Comparison of ENCODE assay signal across 9 mouse cellular contexts in the genomic region with DNA sequence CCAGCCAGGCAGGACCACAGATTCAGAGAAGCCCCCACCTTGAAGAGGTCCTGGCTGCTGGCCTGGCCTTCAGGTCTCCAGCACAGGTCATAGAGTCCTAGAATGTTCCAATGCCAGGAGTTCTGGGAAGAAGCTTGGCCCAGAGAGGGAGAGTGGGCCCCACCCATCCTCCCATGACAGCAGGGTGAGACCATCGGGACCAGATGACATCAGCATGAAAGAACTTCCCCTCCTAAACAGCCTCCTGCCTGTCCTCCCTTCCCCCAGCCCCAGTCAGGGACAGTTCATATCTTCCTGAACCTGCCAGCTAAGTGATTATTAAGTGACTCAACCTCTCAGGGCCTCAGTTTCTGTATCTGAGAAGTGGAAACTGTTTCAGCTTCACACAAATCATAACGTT. TPM values are rescaled to one million over a fixed set of nuclear protein-coding genes. Genes with fewer than 3 reads are reported as not detected.
DNase-seq lines count a peak whose midpoint lies in the region; ATAC-seq and TF ChIP-seq lines count a peak whose summit lies in the region.
"Had no signal": no experiment of that assay in that cellular context is flagged by ENCODE, and none has a peak within 500 bp of the region (broad histone marks: within the 10 kb centered on the region; RNA-seq: fewer than 3 reads in every experiment).

No protein-coding gene starts in this region.

- peak; percentile 55; the same call in 1 of the 2 replicates for ATAC-seq in heart, embryonic 14.5 days (ENCODE audit: insufficient number of reproducible peaks, insufficient read depth, low FRiP score, low read depth)
- ATAC-seq in liver, postnatal 0 days: 0 out of 2 replicates have a peak, but pooled peaks have one; percentile 10

- H3K4me1 ChIP-seq in heart, embryonic 14.5 days (ENCODE audit: control insufficient read depth in 2 of 2, insufficient read depth in 2 of 2, low read length in 2 of 2): peaks cover 43 to 59% of the 10 kb centered on the region in 2 experiments
- peaks cover 50% of the 10 kb centered on the region for H3K4me1 ChIP-seq in liver, postnatal 0 days (ENCODE audit: insufficient read depth)

- no peak overlapping the region for H3K4me3 ChIP-seq in heart, embryonic 14.5 days (ENCODE audit: control insufficient read depth in 1 of 2, insufficient read depth in 1 of 2, low read depth in 1 of 2, low read length in 2 of 2)
- no peak overlapping the region for H3K4me3 ChIP-seq in liver, postnatal 0 days (ENCODE audit: low read depth, low read length)
- H3K4me3 ChIP-seq: embryonic facial prominence, embryonic 15.5 days had no signal

- no peaks in the 10 kb centered on the region for H3K27me3 ChIP-seq in heart, embryonic 14.5 days (ENCODE audit: control insufficient read depth, insufficient read depth, low read length)
- H3K27me3 ChIP-seq in liver, postnatal 0 days (ENCODE audit: insufficient read depth, low read length): no peaks in the 10 kb centered on the region
- H3K27me3 ChIP-seq: embryonic facial prominence, embryonic 15.5 days had no signal

- peak overlapping the region; percentile 11; the same call in 1 of the 2 replicates for H3K4me2 ChIP-seq in heart, embryonic 14.5 days (ENCODE audit: low read length)
- 0 out of 2 replicates have a peak overlapping the region, but pooled peaks have one; percentile 23 for H3K4me2 ChIP-seq in liver, postnatal 0 days (ENCODE audit: low read depth, low read length)
- H3K4me2 ChIP-seq: embryonic facial prominence, embryonic 15.5 days had no signal

- H3K36me3 ChIP-seq in heart, embryonic 14.5 days (ENCODE audit: control insufficient read depth, insufficient read depth, low read length): peaks cover 28% of the 10 kb centered on the region
- peaks cover 51% of the 10 kb centered on the region for H3K36me3 ChIP-seq in liver, postnatal 0 days (replicated peaks; ENCODE audit: insufficient read depth, low read length)

- H3K27ac ChIP-seq in heart, embryonic 14.5 days (replicated peaks in 1 of 2; ENCODE audit: control insufficient read depth in 1 of 2, insufficient read depth in 1 of 2, low read depth in 2 of 2, low read length in 2 of 2): peak overlapping the region; percentile 64 to 87
- H3K27ac ChIP-seq in liver, postnatal 0 days (ENCODE audit: low read depth): peak overlapping the region; percentile 77; the same call in 1 of the 2 replicates
- H3K27ac ChIP-seq: embryonic facial prominence, embryonic 15.5 days had no signal

- TF ChIP-seq CTCF in liver, postnatal 0 days (IDR thresholded peaks at IDR 0.05; ENCODE audit: low read depth): no peak

- no peak for TF ChIP-seq EP300 in liver, postnatal 0 days (IDR thresholded peaks at IDR 0.05; ENCODE audit: low read depth)

- DNase-seq in adrenal gland, adult (ENCODE audit: inconsistent age in 2 of 2, low spot score in 1 of 2): peak; percentile 80 to 88
- no peak for DNase-seq in adrenal gland, postnatal 4 days (ENCODE audit: low spot score in 2 of 2)
- peak; percentile 55 for DNase-seq in ZHBTc4 (ENCODE audit: low read depth, low spot score)
- DNase-seq in liver, postnatal 0 days: no peak
- no peak for DNase-seq in ovary, adult 18-20 months (ENCODE audit: low spot score)
- no peak for DNase-seq in thymus, postnatal 4 days
- no peak for DNase-seq in embryo, embryonic 11 days

- no peaks in the 10 kb centered on the region for H3K9me3 ChIP-seq in heart, embryonic 14.5 days (ENCODE audit: control insufficient read depth, low read length)
- H3K9me3 ChIP-seq in liver, postnatal 0 days (ENCODE audit: low read length): no peaks in the 10 kb centered on the region
- H3K9me3 ChIP-seq: embryonic facial prominence, embryonic 15.5 days had no signal

- H3K9ac ChIP-seq in heart, embryonic 14.5 days (ENCODE audit: low read length): peak overlapping the region; percentile 25; the same call in 1 of the 2 replicates
- no peak overlapping the region; the same call in 1 of the 2 replicates for H3K9ac ChIP-seq in liver, postnatal 0 days (replicated peaks)
- H3K9ac ChIP-seq: embryonic facial prominence, embryonic 15.5 days had no signal

- WGBS in heart, embryonic 14.5 days: 12% methylated on average over 2 of the region's 2 CpGs
- WGBS in liver, postnatal 0 days (ENCODE audit: insufficient replicate concordance): 15% methylated on average over 2 of the region's 2 CpGs

RNA-seq across cellular contexts. Expression of a gene that starts 5.5 kb away (rescaled TPM):
- total RNA-seq in adrenal gland, postnatal 4 days (2021): 10 to 100 TPM; 78.2 to 81.1 TPM
- 26.0 and 31.3 TPM in 2 replicates for polyA plus RNA-seq in heart, embryonic 14.5 days (2014; fragmentation: Nextera tagmentation; extraction: Ambion mirVana)
- 65.4 and 71.2 TPM in 2 replicates for polyA plus RNA-seq in liver, postnatal 0 days (2015; fragmentation: Nextera tagmentation; extraction: Ambion mirVana)

RNA-seq across cellular contexts. Expression of a gene that starts 14.1 kb away (rescaled TPM):
- total RNA-seq in adrenal gland, postnatal 4 days (2021): not detected
- polyA plus RNA-seq in heart, embryonic 14.5 days (2014; fragmentation: Nextera tagmentation; extraction: Ambion mirVana): not detected in 2 replicates
- 0.43 TPM in 1 of 2 replicates, not detected in the other for polyA plus RNA-seq in liver, postnatal 0 days (2015; fragmentation: Nextera tagmentation; extraction: Ambion mirVana)
- polyA plus RNA-seq: embryonic facial prominence, embryonic 15.5 days had no signal

RNA-seq across cellular contexts. Expression of a gene that starts 28.9 kb away (rescaled TPM):
- total RNA-seq in adrenal gland, postnatal 4 days (2021): 10 to 100 TPM; 18.2 to 20.8 TPM
- 12.9 and 13.8 TPM in 2 replicates for polyA plus RNA-seq in heart, embryonic 14.5 days (2014; fragmentation: Nextera tagmentation; extraction: Ambion mirVana)
- polyA plus RNA-seq in liver, postnatal 0 days (2015; fragmentation: Nextera tagmentation; extraction: Ambion mirVana): 6.2 and 7.0 TPM in 2 replicates

RNA-seq across cellular contexts. Expression of a gene that starts 29.0 kb away (rescaled TPM):
- total RNA-seq in adrenal gland, postnatal 4 days (2021): 10 to 100 TPM; 78.2 to 82.1 TPM
- 38.2 and 38.7 TPM in 2 replicates for polyA plus RNA-seq in heart, embryonic 14.5 days (2014; fragmentation: Nextera tagmentation; extraction: Ambion mirVana)
- polyA plus RNA-seq in liver, postnatal 0 days (2015; fragmentation: Nextera tagmentation; extraction: Ambion mirVana): 37.2 and 38.0 TPM in 2 replicates

Comparison
In these comparisons a context has a peak if more than half of its experiments do, and no peak if none do; other contexts are left out.
1. DNase-seq: peak in adrenal gland, adult (2 of 2) and ZHBTc4 (single experiment); none in adrenal gland, postnatal 4 days (0 of 2), liver, postnatal 0 days (single experiment), ovary, adult 18-20 months (single experiment), thymus, postnatal 4 days (single experiment) and embryo, embryonic 11 days (single experiment).